Mouse (Mus musculus) monocyte, adult 5-6 weeks (primary cell): ENCODE measurements around the gene Tmem242. TPM values are rescaled to one million over a fixed set of nuclear protein-coding genes. Genes with fewer than 3 reads are reported as not detected.

ENCODE experiments used
- ATAC-seq: fragments of 153-309, 156-312 bp; replicated peaks from 2 replicates; pipeline ENCODE4 v1.8.0; 2017; ENCODE audit warnings: mild to moderate bottlenecking; ENCODE audit not compliant: low TSS enrichment, insufficient number of reproducible peaks, severe bottlenecking, poor library complexity, low FRiP score
- total RNA-seq: library from RNA; stranded (forward); fragments of 200-1000, 200-491, 200-594 nt; gene quantifications from 3 replicates; pipeline ENCODE4 v1.2.3, GENCODE M21; 2017

The Tmem242 gene
- total RNA-seq, 1 experiment from 2014 or later: 31.1 TPM

- no peak for ATAC-seq
Measured at GRCm38 (mm10) chr17:5395454-5396205, 44.4 kb downstream of the Tmem242 start.

- no peak for ATAC-seq
Measured at GRCm38 (mm10) chr17:5390682-5391081, 49.4 kb downstream of the Tmem242 start.

DNA sequence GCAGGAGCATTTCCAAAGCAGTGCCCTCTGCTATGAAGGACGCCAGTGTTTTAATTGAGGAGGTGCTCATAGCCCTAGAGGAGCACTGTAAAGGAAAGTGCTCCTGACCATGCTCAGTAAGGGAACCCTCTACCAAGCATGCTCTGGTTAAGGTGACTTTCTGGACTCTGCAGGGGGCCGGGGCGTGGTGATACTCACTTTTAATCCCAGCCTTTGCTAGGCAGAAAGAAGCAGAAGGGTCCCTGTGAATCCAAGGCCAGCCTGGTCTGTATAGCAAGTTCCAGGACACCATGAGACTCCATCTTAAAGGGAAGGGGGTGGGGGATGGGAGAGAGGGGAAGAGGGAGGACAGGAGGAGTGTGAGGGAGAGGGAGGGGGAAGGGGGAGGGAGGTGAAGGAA is 51.7 kb downstream of the Tmem242 start:
- no peak for ATAC-seq

DNA sequence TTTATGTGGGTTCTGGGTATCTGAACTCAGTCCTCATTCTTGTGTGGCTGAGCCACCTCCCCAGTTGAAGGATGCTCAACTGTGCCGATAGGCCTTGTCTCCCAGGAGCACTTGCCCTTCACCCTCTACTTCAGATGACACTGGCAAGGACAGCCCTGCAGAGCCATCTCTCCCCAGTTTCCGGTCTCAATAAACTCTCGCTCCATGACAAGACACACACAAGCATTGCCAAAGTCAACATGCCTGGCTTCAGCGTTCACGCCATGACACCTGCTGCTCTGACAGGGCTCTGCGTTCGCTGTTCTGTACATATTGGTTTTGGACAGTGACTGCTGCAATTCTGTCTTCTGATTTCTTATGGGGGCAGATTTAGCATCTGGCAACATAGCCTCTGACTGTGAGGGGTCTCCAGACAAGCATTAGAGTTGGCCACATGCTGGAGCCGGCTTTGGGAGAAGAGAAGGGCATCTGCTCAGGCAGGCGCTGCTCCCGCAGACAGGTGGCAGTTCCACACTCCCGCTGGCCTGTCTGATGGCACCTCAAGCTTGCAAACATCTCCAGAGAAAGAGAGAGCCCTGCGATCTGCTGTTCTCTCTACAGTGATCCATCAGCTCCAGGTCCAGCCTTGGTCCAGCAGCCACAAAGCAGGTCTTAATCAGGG is 53.0 kb downstream of the Tmem242 start:
- no peak for ATAC-seq

DNA sequence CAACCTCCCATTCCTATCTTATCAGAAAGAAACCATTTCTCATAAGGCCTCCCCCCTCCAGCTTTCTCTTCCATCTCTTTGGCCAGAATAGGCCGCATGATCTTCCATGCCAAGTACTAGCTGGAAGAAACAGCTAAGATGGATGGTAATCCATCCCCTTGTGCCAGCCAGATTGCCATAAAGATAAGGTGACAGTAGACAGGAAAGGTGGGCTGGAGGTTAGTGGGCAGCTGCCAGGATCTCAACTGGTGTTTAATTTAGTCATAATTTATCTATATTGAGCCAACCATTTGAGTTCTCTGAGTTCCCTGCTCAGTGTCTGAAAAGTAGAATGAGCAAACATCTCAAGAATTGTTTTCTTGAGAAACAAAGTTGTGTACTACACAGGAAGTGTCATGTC is 54.4 kb downstream of the Tmem242 start:
- ATAC-seq: no peak

DNA sequence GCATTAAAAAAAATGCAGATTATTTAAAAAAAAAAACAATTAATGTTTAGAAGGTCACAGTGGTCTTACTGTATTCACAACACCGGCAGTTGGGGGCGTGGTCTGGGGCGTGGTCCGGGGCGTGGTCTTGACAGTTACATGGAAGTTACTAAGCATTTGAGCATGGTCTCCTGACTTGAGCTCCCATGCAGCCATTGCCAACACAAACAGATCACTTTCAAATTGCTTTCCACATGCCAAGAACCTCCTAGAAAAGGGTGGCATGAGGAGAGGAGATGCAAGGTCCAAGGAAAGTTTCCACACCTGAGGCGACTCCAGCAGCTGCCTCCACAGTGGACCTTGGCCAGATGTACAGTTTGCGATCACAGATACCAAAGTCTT is 62.1 kb downstream of the Tmem242 start:
- ATAC-seq: no peak

DNA sequence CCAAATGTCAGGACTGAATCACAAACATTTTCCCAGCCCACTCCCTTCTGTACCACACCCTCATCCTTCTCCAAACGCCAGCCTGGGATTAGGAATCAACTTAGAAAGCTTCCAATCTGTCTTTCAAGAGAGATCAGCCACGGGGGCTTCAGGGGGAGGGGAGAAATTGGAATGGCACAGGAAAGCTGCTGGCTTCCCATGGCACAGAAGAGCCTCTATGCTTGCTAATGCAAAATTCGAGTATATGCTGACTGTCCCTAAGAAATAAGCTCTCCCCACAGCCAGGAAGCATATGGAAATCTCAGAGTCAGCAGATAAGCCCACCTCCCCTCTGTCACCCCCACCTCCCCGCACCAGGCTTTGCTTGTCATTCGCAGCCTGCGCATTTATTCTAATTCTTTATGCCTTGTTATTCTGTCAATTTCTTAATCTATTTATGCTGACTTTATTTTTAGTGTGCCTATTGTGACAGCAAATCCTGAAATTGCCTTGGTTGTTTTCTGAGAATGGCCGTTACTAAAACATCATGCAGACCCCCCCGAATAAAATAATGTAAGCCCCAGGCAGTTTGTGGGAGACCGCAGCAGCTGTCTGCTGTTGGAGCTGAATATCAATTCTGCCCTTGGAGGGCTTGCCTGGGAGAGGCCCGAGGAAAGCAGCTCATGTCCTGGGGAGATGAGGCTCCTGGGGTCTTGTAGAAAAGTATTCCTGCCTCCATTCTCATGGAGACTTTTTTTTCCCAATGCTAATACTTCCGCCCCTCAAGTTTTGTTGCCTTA is 62.7 kb downstream of the Tmem242 start:
- ATAC-seq: no peak

- no peak for ATAC-seq
Measured at GRCm38 (mm10) chr17:5372951-5373350, 67.1 kb downstream of the Tmem242 start.

DNA sequence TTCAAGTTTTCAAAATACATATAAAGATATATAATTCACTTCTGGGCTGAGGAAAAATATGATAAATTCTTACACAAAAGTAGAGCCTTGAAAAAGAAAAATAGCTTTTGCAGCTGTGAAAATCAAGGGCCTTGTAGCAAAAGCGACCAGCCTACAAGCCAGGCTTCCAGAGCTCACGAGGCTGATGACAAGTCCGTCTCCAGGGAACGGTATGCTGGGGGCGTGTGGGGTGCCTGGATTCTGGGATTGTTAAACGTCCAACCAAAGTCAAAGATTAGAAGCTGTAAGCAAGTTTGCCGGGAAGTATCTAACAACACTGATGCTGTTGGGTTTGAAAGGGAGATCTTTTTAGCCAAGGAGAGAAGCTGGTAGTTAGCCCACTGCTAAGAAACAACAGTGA is 68.5 kb downstream of the Tmem242 start:
- no peak for ATAC-seq

GRCm38 (mm10) chr17:5371032-5371431 is 69.0 kb downstream of the Tmem242 start:
- ATAC-seq: no peak

DNA sequence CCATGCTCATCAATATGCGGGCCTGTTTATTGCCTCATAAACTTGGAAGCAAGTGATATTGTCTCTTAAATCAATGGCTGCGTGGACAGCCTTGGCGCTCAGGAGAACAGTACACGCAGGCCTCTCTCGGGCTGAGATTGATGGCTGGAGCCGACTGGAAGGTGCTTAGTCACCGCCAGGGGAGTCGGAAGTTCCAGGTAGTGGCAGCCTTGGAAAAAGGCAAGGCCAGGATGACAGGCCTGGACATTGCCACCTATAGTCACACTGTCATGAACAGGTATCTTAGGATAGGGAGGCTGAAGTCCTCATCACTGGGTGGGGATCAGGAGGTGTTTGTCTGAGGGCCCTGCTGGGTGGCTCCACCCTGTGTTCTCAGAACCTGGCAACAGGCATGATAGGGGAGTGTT is 74.1 kb downstream of the Tmem242 start:
- ATAC-seq: no peak

Other genes with a start within 250 kb of the Tmem242 start
- 0.49 to 0.57 TPM in 2 of 3 replicates, not detected in the other for gene Ldhal6b, start 21.5 kb downstream of the Tmem242 start, total RNA-seq
- 0.57 to 1.3 TPM (median 1.3 TPM) in 3 replicates for gene Zdhhc14, start 52.3 kb upstream of the Tmem242 start, total RNA-seq